Mouse (Mus musculus): ENCODE measurements around the gene Cks2.

- TF ChIP-seq ZNF384 (IDR thresholded peaks at IDR 0.05; ENCODE audit: low read depth, low read length) (no peak), RAD21 (IDR thresholded peaks at IDR 0.05; ENCODE audit: low read depth, low read length) (no peak), CTCF (IDR thresholded peaks at IDR 0.05 in 2 of 3, conservative IDR thresholded peaks at IDR 0.05 in 1 of 3; ENCODE audit: control insufficient read depth in 1 of 3, insufficient read depth in 1 of 3, low read depth in 2 of 3, low read length in 3 of 3, poor library complexity in 1 of 3, severe bottlenecking in 1 of 3) (no peak), USF1 (IDR thresholded peaks at IDR 0.05; ENCODE audit: low read depth, low read length) (no peak)
Measured at GRCm38 (mm10) chr13:51631354-51631992, 13.6 kb upstream of the Cks2 start.
